ENCODE assay signal across 8 mouse cellular contexts in genomic region chr4:138922131-138922459, GRCm38 (mm10). TPM values are rescaled to one million over a fixed set of nuclear protein-coding genes. Genes with fewer than 3 reads are reported as not detected.
DNase-seq lines count a peak whose midpoint lies in the region.

No protein-coding gene starts in this region.

- peaks cover 34% of the 10 kb centered on the region for H3K27me3 ChIP-seq in megakaryocyte, embryonic 14.5 days (replicated peaks)

- peak; percentile 92 to 98 for DNase-seq in adrenal gland, adult (ENCODE audit: inconsistent age in 2 of 2, low spot score in 1 of 2)
- DNase-seq in embryo, embryonic 10.5 days (ENCODE audit: low spot score): peak; percentile 96
- peak; percentile 95 for DNase-seq in gastrocnemius, postnatal 14 days
- peak; percentile 94 for DNase-seq in induced T-regulatory cell, adult 2 months (ENCODE audit: low read depth)
- DNase-seq in left cerebral cortex, adult 8-10 months (ENCODE audit: low spot score in 2 of 2): peak; percentile 90 to 99
- DNase-seq in right cerebral cortex, postnatal 10 days (ENCODE audit: low spot score in 2 of 2): peak; percentile 94 to 96
- peak; percentile 98 for DNase-seq in urinary bladder, postnatal 14 days (ENCODE audit: low spot score)

- peaks cover 11% of the 10 kb centered on the region for H3K9me3 ChIP-seq in megakaryocyte, embryonic 14.5 days

- H3K4me3 ChIP-seq in megakaryocyte, embryonic 14.5 days (replicated peaks): peak overlapping the region; percentile 73

- peaks cover 6% of the 10 kb centered on the region for H3K4me1 ChIP-seq in megakaryocyte, embryonic 14.5 days

- intact Hi-C loops in gastrocnemius, postnatal 14 days (cut with DNase I; ENCODE audit: low total_unique reads): loop anchor here (5.0 kb wide), 1 partner anchor 155 kb away; the partner anchor contains the start of gene Htr6

- no peaks in the 10 kb centered on the region for H3K36me3 ChIP-seq in megakaryocyte, embryonic 14.5 days (replicated peaks; ENCODE audit: low read length)

RNA-seq across cellular contexts. Expression of gene Otud3, which starts 8.3 kb away (rescaled TPM):
- total RNA-seq in gastrocnemius, postnatal 14 days (2021): 1 to 10 TPM; 7.3 to 8.9 TPM
- 10 to 100 TPM; 11.8 to 16.6 (median 15.9) TPM for total RNA-seq in left cerebral cortex, adult 8-10 months (2022)
- polyA plus RNA-seq in megakaryocyte, embryonic 14.5 days (2012; ENCODE audit: insufficient read depth, low replicate concordance): 1.4 and 1.7 TPM in 2 replicates

RNA-seq across cellular contexts. Expression of gene Pla2g2e, which starts 44.4 kb away (rescaled TPM):
- total RNA-seq in gastrocnemius, postnatal 14 days (2021): not detected
- not detected for total RNA-seq in left cerebral cortex, adult 8-10 months (2022)
- 0.82 TPM in 1 of 2 replicates, not detected in the other for polyA plus RNA-seq in megakaryocyte, embryonic 14.5 days (2012; ENCODE audit: insufficient read depth, low replicate concordance)

RNA-seq across cellular contexts. Expression of gene Rnf186, which starts 44.8 kb away (rescaled TPM):
- not detected for total RNA-seq in gastrocnemius, postnatal 14 days (2021)
- not detected for total RNA-seq in left cerebral cortex, adult 8-10 months (2022)
- not detected in 2 replicates for polyA plus RNA-seq in megakaryocyte, embryonic 14.5 days (2012; ENCODE audit: insufficient read depth, low replicate concordance)

RNA-seq across cellular contexts. Expression of gene Gm13030, which starts 48.3 kb away (rescaled TPM):
- total RNA-seq in gastrocnemius, postnatal 14 days (2021): not detected
- total RNA-seq in left cerebral cortex, adult 8-10 months (2022): not detected
- polyA plus RNA-seq in megakaryocyte, embryonic 14.5 days (2012; ENCODE audit: insufficient read depth, low replicate concordance): not detected in 2 replicates

RNA-seq across cellular contexts. Expression of gene Tmco4, which starts 50.6 kb away (rescaled TPM):
- 1 to 10 TPM; 3.4 to 3.5 TPM for total RNA-seq in gastrocnemius, postnatal 14 days (2021)
- 1 to 10 TPM; 2.3 to 3.6 (median 3.5) TPM for total RNA-seq in left cerebral cortex, adult 8-10 months (2022)
- polyA plus RNA-seq in megakaryocyte, embryonic 14.5 days (2012; ENCODE audit: insufficient read depth, low replicate concordance): 0.99 and 3.2 TPM in 2 replicates

Comparison
In these comparisons a context has a peak if more than half of its experiments do, and no peak if none do; other contexts are left out.
1. Peak in every context shown above with its lines: DNase-seq and H3K4me3 ChIP-seq.